Mouse (Mus musculus) forebrain, embryonic 10.5 days (tissue): ENCODE results near the gene Olfr771. TPM values are rescaled to one million over a fixed set of nuclear protein-coding genes. Genes with fewer than 3 reads are reported as not detected.
"Not testable (repeated sequence)": the region's sequence is repeated elsewhere in the genome, so short reads cannot be mapped to it uniquely, and the experiment has no call there.

Source experiments
- DNase-seq: peaks from one replicate; pipeline ENCODE4 v3.0.0-alpha.2; 2017; ENCODE audit warnings: low spot score; ENCODE audit errors: extremely low spot score
- H3K27ac ChIP-seq: fragments of 300-500 bp; sonication (generic); 2 replicates; pipeline ENCODE4 v1.5.1; 2016; ENCODE audit warnings: mild to moderate bottlenecking
- H3K27me3 ChIP-seq: fragments of 300-500 bp; sonication (generic); 2 replicates; pipeline ENCODE4 v1.6.1; 2016; ENCODE audit warnings: mild to moderate bottlenecking; ENCODE audit not compliant: poor library complexity, severe bottlenecking
- H3K36me3 ChIP-seq: fragments of 300-500 bp; sonication (generic); replicated peaks from 2 replicates; pipeline ENCODE4 v1.6.1; 2016; ENCODE audit warnings: mild to moderate bottlenecking, moderate library complexity
- H3K4me1 ChIP-seq: fragments of 300-500 bp; sonication (generic); 2 replicates; pipeline ENCODE4 v1.6.1; 2016
- H3K4me3 ChIP-seq: fragments of 300-500 bp; sonication (generic); 2 replicates; pipeline ENCODE4 v1.5.1; 2016; ENCODE audit warnings: mild to moderate bottlenecking, moderate library complexity
- H3K9me3 ChIP-seq: fragments of 300-500 bp; sonication (generic); 2 replicates; pipeline ENCODE4 v1.6.1; 2016; ENCODE audit warnings: mild to moderate bottlenecking, moderate library complexity
- WGBS: fragments of 180-500 bp; shearing (Covaris S2); methylation state at CpG from one replicate; pipeline ENCODE4 v1.1.7; 2016; 5-methylcytosine and 5-hydroxymethylcytosine counted together
- polyA plus RNA-seq: library from polyadenylated mRNA; unstranded; fragments of >200 nt; fragmentation: Nextera tagmentation; extraction: Ambion mirVana; gene quantifications from 2 replicates; pipeline ENCODE4 v1.2.1, GENCODE M21; 2016

Olfr771 gene
- polyA plus RNA-seq: not detected in 2 replicates

DNA sequence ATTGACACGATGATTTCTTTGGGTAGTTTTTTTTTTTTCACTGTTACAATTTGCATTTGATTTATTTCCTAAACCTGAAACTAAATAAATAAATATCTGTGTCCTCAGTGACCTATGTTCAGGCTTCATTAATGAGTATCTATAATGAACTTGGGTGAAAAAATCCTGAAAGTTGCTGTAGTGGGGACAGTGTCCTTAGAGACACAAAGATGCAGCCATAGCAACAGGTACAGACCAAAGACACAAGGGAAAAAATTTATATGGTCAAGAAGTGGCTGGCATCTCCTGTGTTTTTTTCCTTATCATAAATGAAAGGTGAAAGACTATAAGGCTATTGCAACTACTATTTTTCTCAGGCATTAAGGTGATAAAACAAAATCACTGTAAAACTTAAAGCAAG lies at the start of gene Olfr771:
TSS of gene Olfr771 (minus strand) at position 101 of the 400 bp plus-strand sequence.
- Histone ChIP-seq H3K27me3 (no peaks in the 10 kb centered on the region), H3K9me3 (no peaks in the 10 kb centered on the region), H3K27ac (no peak within 1 kb of the TSS), H3K4me1 (no peaks in the 10 kb centered on the region), H3K36me3 (no peaks in the 10 kb centered on the region), H3K4me3 (no peak within 1 kb of the TSS)
- no peak for DNase-seq
- WGBS: 88% methylated on average over 1 of the region's 1 CpGs

DNA sequence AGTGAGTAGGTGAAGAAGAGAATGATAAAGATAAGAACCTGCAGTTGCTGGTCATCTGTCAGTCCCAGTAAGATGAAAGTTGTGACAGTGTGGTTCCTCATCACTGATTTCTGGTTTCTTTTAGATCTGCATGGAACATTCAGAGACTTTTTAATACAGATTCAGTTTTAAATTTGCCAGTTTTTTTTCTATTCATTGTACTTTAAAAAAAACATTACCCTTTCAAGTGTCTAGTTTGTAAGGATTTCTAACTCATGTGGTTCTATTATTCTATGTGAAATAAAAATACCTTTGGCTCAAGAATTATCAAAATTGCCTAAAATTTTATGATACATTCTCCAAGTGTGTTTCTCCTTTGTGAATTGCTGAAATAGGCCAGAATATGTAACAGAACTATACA lies 22.8 kb upstream of the Olfr771 start, which contains the start of gene Olfr773:
TSS of gene Olfr773 (minus strand) at position 101 of the 400 bp plus-strand sequence.
- H3K9me3 ChIP-seq, H3K4me1 ChIP-seq, H3K27me3 ChIP-seq, H3K4me3 ChIP-seq, H3K27ac ChIP-seq, DNase-seq, H3K36me3 ChIP-seq: not testable (repeated sequence)

GRCm38 (mm10) chr10:129177821-129178220 lies 13.3 kb upstream of the Olfr771 start, which contains the start of gene Olfr772:
Gene Olfr772 (minus strand): TSS chr10:129177921.
- H3K9me3 ChIP-seq, H3K27me3 ChIP-seq, H3K36me3 ChIP-seq, DNase-seq, H3K27ac ChIP-seq, H3K4me3 ChIP-seq, H3K4me1 ChIP-seq: not testable (repeated sequence)
- 95% methylated on average over 4 of the region's 4 CpGs for WGBS

DNA sequence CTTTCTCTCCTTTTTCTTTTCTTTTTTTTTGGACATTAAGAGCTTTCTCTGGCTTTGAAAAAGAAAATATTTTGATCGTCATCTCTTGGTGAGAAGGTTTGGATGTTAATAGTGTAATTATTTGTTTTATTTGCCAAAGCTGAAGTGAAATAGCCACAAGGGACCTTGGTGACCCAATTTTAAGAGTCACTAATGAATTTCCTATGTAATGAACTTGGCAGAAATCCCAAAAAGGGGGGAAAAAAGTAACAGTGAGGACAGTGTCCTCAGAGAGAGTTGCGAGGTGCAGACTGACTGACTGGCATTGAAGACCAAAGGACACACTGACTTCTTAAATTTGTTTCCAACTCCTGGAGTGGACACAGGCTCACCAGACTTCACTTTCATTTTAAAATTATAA lies 25.7 kb downstream of the Olfr771 start, which contains the start of gene Olfr770:
TSS of gene Olfr770 (minus strand) at position 101 of the 400 bp plus-strand sequence.
- H3K36me3 ChIP-seq: no peaks in the 10 kb centered on the region
- 89% methylated on average over 2 of the region's 2 CpGs for WGBS
- no peak within 1 kb of the TSS for H3K4me3 ChIP-seq
- H3K9me3 ChIP-seq: no peaks in the 10 kb centered on the region
- no peaks in the 10 kb centered on the region for H3K4me1 ChIP-seq
- H3K27me3 ChIP-seq: no peaks in the 10 kb centered on the region
- H3K27ac ChIP-seq: no peak within 1 kb of the TSS
- DNase-seq: no peak

DNA sequence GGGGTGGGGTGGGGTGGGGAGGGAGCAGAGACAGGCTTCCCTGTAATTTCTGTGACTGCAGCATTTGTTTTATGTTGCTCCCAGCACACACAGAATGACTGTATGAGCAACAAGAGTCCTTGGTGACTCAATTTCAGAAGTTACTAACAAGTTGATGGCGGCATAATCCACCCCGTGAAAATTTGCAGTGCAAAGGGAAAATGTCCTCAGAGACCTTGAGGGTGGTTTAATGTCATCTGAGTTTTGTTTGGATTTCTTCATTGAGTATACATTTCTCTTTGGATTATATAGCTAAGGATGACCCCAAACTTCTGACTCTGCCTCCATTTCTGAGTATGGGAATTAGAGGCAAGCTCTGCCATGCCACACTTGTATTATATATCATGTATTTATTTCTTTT lies 46.8 kb downstream of the Olfr771 start, which contains the start of gene Olfr769:
TSS of gene Olfr769 (minus strand) at position 101 of the 400 bp plus-strand sequence.
- Histone ChIP-seq H3K27me3 (no peaks in the 10 kb centered on the region), H3K9me3 (no peaks in the 10 kb centered on the region), H3K4me3 (no peak within 1 kb of the TSS), H3K36me3 (no peaks in the 10 kb centered on the region), H3K4me1 (no peaks in the 10 kb centered on the region), H3K27ac (no peak within 1 kb of the TSS)
- 91% methylated on average over 2 of the region's 2 CpGs for WGBS
- DNase-seq: no peak

DNA sequence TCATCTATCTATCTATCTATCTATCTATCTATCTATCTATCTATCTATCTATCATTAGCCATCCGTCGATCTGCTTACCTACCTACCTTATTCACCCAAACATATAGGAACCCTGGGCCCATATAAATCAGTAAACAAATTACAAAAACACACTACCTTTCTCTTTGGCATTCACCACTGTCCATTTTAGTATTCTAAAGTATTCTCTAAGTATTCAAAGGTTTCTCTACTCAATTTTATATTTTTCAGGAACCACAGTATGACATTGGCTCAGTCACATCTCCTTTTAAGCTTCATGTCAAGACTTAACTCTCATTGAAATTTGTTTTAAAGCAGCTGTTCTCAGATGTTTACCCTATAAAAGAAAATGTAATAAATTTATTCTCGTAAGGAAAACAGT lies 49.4 kb downstream of the Olfr771 start:
- H3K27me3 ChIP-seq: no peaks in the 10 kb centered on the region
- DNase-seq: no peak
- WGBS: 93% methylated on average over 3 of the region's 3 CpGs

More for the DNA sequence above, 49.4 kb downstream of the Olfr771 start:
- no peaks in the 10 kb centered on the region for H3K4me1 ChIP-seq
- no peak overlapping the region for H3K27ac ChIP-seq
- H3K4me3 ChIP-seq: no peak overlapping the region
- no peaks in the 10 kb centered on the region for H3K36me3 ChIP-seq
- no peaks in the 10 kb centered on the region for H3K9me3 ChIP-seq

Other genes starting within 250 kb of the Olfr771 start
- 11.0 and 12.8 TPM in 2 replicates for gene Rdh5, start 241.9 kb downstream of the Olfr771 start, polyA plus RNA-seq
- gene Bloc1s1, start 240.7 kb downstream of the Olfr771 start, polyA plus RNA-seq: 166 and 178 TPM in 2 replicates
- 0.15 and 0.36 TPM in 2 replicates for gene Itga7, start 230.9 kb downstream of the Olfr771 start, polyA plus RNA-seq
- not detected in 2 replicates for gene Mettl7b, start 203.8 kb downstream of the Olfr771 start, polyA plus RNA-seq
- not detected in 2 replicates for gene Olfr9, start 175.3 kb downstream of the Olfr771 start, polyA plus RNA-seq
- gene Olfr763, start 154.0 kb downstream of the Olfr771 start, polyA plus RNA-seq: not detected in 2 replicates
- not detected in 2 replicates for gene Olfr764-ps1, start 124.9 kb downstream of the Olfr771 start, polyA plus RNA-seq
- gene Olfr765, start 114.8 kb downstream of the Olfr771 start, polyA plus RNA-seq: not detected in 2 replicates
- gene Olfr766-ps1, start 95.8 kb downstream of the Olfr771 start, polyA plus RNA-seq: not detected in 2 replicates
- not detected in 2 replicates for gene Olfr767, start 81.8 kb downstream of the Olfr771 start, polyA plus RNA-seq
- not detected in 2 replicates for gene Olfr768, start 65.4 kb downstream of the Olfr771 start, polyA plus RNA-seq
- gene Olfr769, start 46.9 kb downstream of the Olfr771 start, polyA plus RNA-seq: not detected in 2 replicates
- gene Olfr770, start 25.8 kb downstream of the Olfr771 start, polyA plus RNA-seq: not detected in 2 replicates
- not detected in 2 replicates for gene Olfr772, start 13.2 kb upstream of the Olfr771 start, polyA plus RNA-seq
- not detected in 2 replicates for gene Olfr773, start 22.7 kb upstream of the Olfr771 start, polyA plus RNA-seq
- gene Olfr774, start 71.5 kb upstream of the Olfr771 start, polyA plus RNA-seq: not detected in 2 replicates
- gene Olfr775, start 83.7 kb upstream of the Olfr771 start, polyA plus RNA-seq: not detected in 2 replicates
- gene Olfr776, start 94.4 kb upstream of the Olfr771 start, polyA plus RNA-seq: not detected in 2 replicates
- not detected in 2 replicates for gene Olfr777, start 106.7 kb upstream of the Olfr771 start, polyA plus RNA-seq
- not detected in 2 replicates for gene Olfr780, start 153.4 kb upstream of the Olfr771 start, polyA plus RNA-seq
- gene Olfr781, start 164.1 kb upstream of the Olfr771 start, polyA plus RNA-seq: not detected in 2 replicates
- gene Olfr782, start 184.1 kb upstream of the Olfr771 start, polyA plus RNA-seq: not detected in 2 replicates
- gene Olfr784, start 219.3 kb upstream of the Olfr771 start, polyA plus RNA-seq: 0.06 TPM in 1 of 2 replicates, not detected in the other
- gene Olfr785, start 240.7 kb upstream of the Olfr771 start, polyA plus RNA-seq: not detected in 2 replicates